Comparison of ENCODE assay signal across 21 mouse cellular contexts in genomic region chr12:111562276-111562814, GRCm38 (mm10). TPM values are rescaled to one million over a fixed set of nuclear protein-coding genes. Genes with fewer than 3 reads are reported as not detected.
DNase-seq lines count a peak whose midpoint lies in the region; ATAC-seq and TF ChIP-seq lines count a peak whose summit lies in the region.
"Had no signal": no experiment of that assay in that cellular context is flagged by ENCODE, and none has a peak within 500 bp of the region (broad histone marks: within the 10 kb centered on the region; RNA-seq: fewer than 3 reads in every experiment).

No protein-coding gene starts in this region.

- H3K9me3 ChIP-seq in heart, embryonic 13.5 days, result no peaks in the 10 kb centered on the region
- H3K9me3 ChIP-seq in lung, embryonic 16.5 days (ENCODE audit: control insufficient read depth, low read length), result no peaks in the 10 kb centered on the region
- H3K9me3 ChIP-seq in limb, embryonic 13.5 days, result no peaks in the 10 kb centered on the region
- H3K9me3 ChIP-seq: embryonic facial prominence, embryonic 12.5 days had no signal

- H3K27ac ChIP-seq in heart, embryonic 13.5 days (replicated peaks), result peak overlapping the region; percentile 74
- H3K27ac ChIP-seq in layer of hippocampus, adult 2 months, result peak overlapping the region; percentile 83
- H3K27ac ChIP-seq in lung, embryonic 16.5 days (ENCODE audit: low read length), result peak overlapping the region; percentile 36
- H3K27ac ChIP-seq in limb, embryonic 13.5 days, result no peak overlapping the region
- H3K27ac ChIP-seq: embryonic facial prominence, embryonic 12.5 days; gastrocnemius, adult 2 months; hindbrain, embryonic 14.5 days had no signal

- peak overlapping the region; percentile 26 for H3K4me2 ChIP-seq in heart, embryonic 13.5 days
- H3K4me2 ChIP-seq in lung, embryonic 16.5 days (ENCODE audit: low read depth, low read length), result no peak overlapping the region
- 0 out of 2 replicates have a peak overlapping the region, but pooled peaks have one; percentile 24 for H3K4me2 ChIP-seq in limb, embryonic 13.5 days (replicated peaks)
- H3K4me2 ChIP-seq: embryonic facial prominence, embryonic 12.5 days; hindbrain, embryonic 14.5 days had no signal

- 23% methylated on average over 4 of the region's 4 CpGs for WGBS in heart, embryonic 13.5 days
- WGBS in lung, embryonic 16.5 days, result 32% methylated on average over 4 of the region's 4 CpGs
- 47% methylated on average over 4 of the region's 4 CpGs for WGBS in limb, embryonic 13.5 days

- no peak for TF ChIP-seq CTCF in layer of hippocampus, adult 2 months (conservative IDR thresholded peaks at IDR 0.05)

- H3K36me3 ChIP-seq in heart, embryonic 13.5 days, result no peaks in the 10 kb centered on the region
- H3K36me3 ChIP-seq in lung, embryonic 16.5 days (ENCODE audit: control insufficient read depth, insufficient read depth, low read length), result no peaks in the 10 kb centered on the region
- H3K36me3 ChIP-seq in limb, embryonic 13.5 days, result no peaks in the 10 kb centered on the region
- H3K36me3 ChIP-seq: embryonic facial prominence, embryonic 12.5 days had no signal

- no peak for DNase-seq in heart, adult 8-10 months (ENCODE audit: low spot score)
- no peak for DNase-seq in layer of hippocampus, adult 2 months (ENCODE audit: low spot score in 2 of 2)
- no peak for DNase-seq in layer of hippocampus, adult 11-12 months (ENCODE audit: low spot score)
- DNase-seq in lung, postnatal 10 days, result no peak
- DNase-seq: adrenal gland, postnatal 14 days; cerebellum, adult 8-10 months; gastrocnemius, adult 2 months; lung, adult 18-20 months; retina, postnatal 1 day; right cerebral cortex, postnatal 4 days; thymus, postnatal 14 days had no signal

- H3K4me3 ChIP-seq in heart, embryonic 13.5 days, result no peak overlapping the region
- no peak overlapping the region for H3K4me3 ChIP-seq in layer of hippocampus, adult 2 months
- no peak overlapping the region for H3K4me3 ChIP-seq in lung, embryonic 16.5 days (ENCODE audit: low read length)
- no peak overlapping the region for H3K4me3 ChIP-seq in limb, embryonic 13.5 days
- H3K4me3 ChIP-seq: embryonic facial prominence, embryonic 12.5 days; gastrocnemius, adult 2 months had no signal

- ATAC-seq in heart, embryonic 13.5 days (ENCODE audit: extremely low read depth, insufficient number of reproducible peaks, low FRiP score, low TSS enrichment), result no peak
- peak; percentile 31; the same call in 1 of the 2 replicates for ATAC-seq in lung, embryonic 16.5 days (ENCODE audit: low read depth)
- ATAC-seq in limb, embryonic 13.5 days (ENCODE audit: low FRiP score, low read depth), result peak; percentile 19; the same call in 1 of the 2 replicates
- no peak for ATAC-seq in cerebellum, adult (ENCODE audit: insufficient number of reproducible peaks, low FRiP score, low TSS enrichment)
- ATAC-seq: activated CD4-positive, CD25-positive, alpha-beta regulatory T cell, adult 4 months; forebrain, embryonic 16.5 days; intestine, embryonic 16.5 days had no signal

- H3K9ac ChIP-seq in heart, embryonic 13.5 days, result peak overlapping the region; percentile 40; the same call in 1 of the 2 replicates
- H3K9ac ChIP-seq in lung, embryonic 16.5 days (ENCODE audit: low read length), result peak overlapping the region; percentile 9; the same call in 1 of the 2 replicates
- H3K9ac ChIP-seq in limb, embryonic 13.5 days, result no peak overlapping the region
- H3K9ac ChIP-seq: embryonic facial prominence, embryonic 12.5 days; hindbrain, embryonic 14.5 days had no signal

- H3K4me1 ChIP-seq in heart, embryonic 13.5 days, result peaks cover 24% of the 10 kb centered on the region
- H3K4me1 ChIP-seq in lung, embryonic 16.5 days (replicated peaks; ENCODE audit: control insufficient read depth, insufficient read depth, low read length), result peaks cover 9% of the 10 kb centered on the region
- peaks cover 13% of the 10 kb centered on the region for H3K4me1 ChIP-seq in limb, embryonic 13.5 days
- H3K4me1 ChIP-seq: embryonic facial prominence, embryonic 12.5 days had no signal

- no peaks in the 10 kb centered on the region for H3K27me3 ChIP-seq in heart, embryonic 13.5 days (replicated peaks)
- H3K27me3 ChIP-seq in lung, embryonic 16.5 days (ENCODE audit: control insufficient read depth, insufficient read depth, low read depth, low read length), result no peaks in the 10 kb centered on the region
- H3K27me3 ChIP-seq in limb, embryonic 13.5 days, result no peaks in the 10 kb centered on the region
- H3K27me3 ChIP-seq: embryonic facial prominence, embryonic 12.5 days; Patski had no signal

RNA-seq across cellular contexts. Expression of gene Mark3, which starts 12.0 kb away (rescaled TPM):
- 25.7 and 28.0 TPM in 2 replicates for polyA plus RNA-seq in heart, embryonic 13.5 days (2015; fragmentation: Nextera tagmentation; extraction: Ambion mirVana)
- 10 to 100 TPM; 46.0 to 50.4 (median 47.1) TPM for total RNA-seq in heart, adult 8-10 months (2022)
- 100 to 1,000 TPM; 108 to 110 TPM for total RNA-seq in layer of hippocampus, adult 2 months (2021)
- polyA plus RNA-seq in lung, embryonic 16.5 days (2015; fragmentation: Nextera tagmentation; extraction: Ambion mirVana), result 23.5 and 24.0 TPM in 2 replicates
- polyA plus RNA-seq in limb, embryonic 13.5 days (2015; fragmentation: Nextera tagmentation; extraction: Ambion mirVana), result 40.3 and 43.8 TPM in 2 replicates

RNA-seq across cellular contexts. Expression of gene Eif5, which starts 24.5 kb away (rescaled TPM):
- 389 and 441 TPM in 2 replicates for polyA plus RNA-seq in heart, embryonic 13.5 days (2015; fragmentation: Nextera tagmentation; extraction: Ambion mirVana)
- total RNA-seq in heart, adult 8-10 months (2022), result 100 to 1,000 TPM; 155 to 196 (median 171) TPM
- total RNA-seq in layer of hippocampus, adult 2 months (2021), result 100 to 1,000 TPM; 253 to 260 TPM
- 390 and 418 TPM in 2 replicates for polyA plus RNA-seq in lung, embryonic 16.5 days (2015; fragmentation: Nextera tagmentation; extraction: Ambion mirVana)
- polyA plus RNA-seq in limb, embryonic 13.5 days (2015; fragmentation: Nextera tagmentation; extraction: Ambion mirVana), result 597 and 611 TPM in 2 replicates

Comparison
In these comparisons a context has a peak if more than half of its experiments do, and no peak if none do; other contexts are left out.
1. ATAC-seq: peak in lung, embryonic 16.5 days (single experiment) and limb, embryonic 13.5 days (single experiment); none in heart, embryonic 13.5 days (single experiment) and cerebellum, adult (single experiment).